29 mouse cellular contexts compared by ENCODE assay signal in genomic region chr11:68393897-68394490, GRCm38 (mm10). TPM values are rescaled to one million over a fixed set of nuclear protein-coding genes. Genes with fewer than 3 reads are reported as not detected.
DNase-seq lines count a peak whose midpoint lies in the region; ATAC-seq and TF ChIP-seq lines count a peak whose summit lies in the region.
"Had no signal": no experiment of that assay in that cellular context is flagged by ENCODE, and none has a peak within 500 bp of the region (broad histone marks: within the 10 kb centered on the region; RNA-seq: fewer than 3 reads in every experiment).

No protein-coding gene starts in this region.

- H3K36me3 ChIP-seq in kidney, embryonic 14.5 days (ENCODE audit: control insufficient read depth, insufficient read depth, low read length): no peaks in the 10 kb centered on the region
- H3K36me3 ChIP-seq: hindbrain, embryonic 13.5 days; lung, embryonic 15.5 days; midbrain, embryonic 13.5 days; neural tube, embryonic 13.5 days; stomach, embryonic 15.5 days had no signal

- 0 out of 2 replicates have a peak, but pooled peaks cover 4% of the 10 kb centered on the region for H3K4me1 ChIP-seq in kidney, embryonic 14.5 days (ENCODE audit: control insufficient read depth, insufficient read depth, low read length)

- H3K9ac ChIP-seq in kidney, embryonic 14.5 days (ENCODE audit: low read depth, low read length): no peak overlapping the region
- H3K9ac ChIP-seq: forebrain, embryonic 13.5 days; hindbrain, embryonic 13.5 days; lung, embryonic 15.5 days; midbrain, embryonic 13.5 days; neural tube, embryonic 13.5 days; stomach, embryonic 15.5 days had no signal

- ATAC-seq in kidney, embryonic 14.5 days (ENCODE audit: low FRiP score, low TSS enrichment): no peak
- ATAC-seq: CD4-positive, CD25-positive, alpha-beta regulatory T cell, adult 4 months; forebrain, embryonic 13.5 days; intestine, postnatal 0 days; midbrain, embryonic 13.5 days; Patski had no signal

- DNase-seq in kidney, adult 18-20 months: peak; percentile 67
- DNase-seq in retina, postnatal 1 day: peak; percentile 20
- DNase-seq in retina, embryonic 14.5 days (ENCODE audit: low spot score): no peak
- peak; percentile 95 for DNase-seq in ZHBTc4 (ENCODE audit: low read depth, low spot score)
- DNase-seq in kidney, postnatal 36 days: peak; percentile 76 to 77
- no peak for DNase-seq in left cerebral cortex, adult 2 months (ENCODE audit: extremely low spot score in 1 of 2, low spot score in 2 of 2)
- DNase-seq in frontal cortex, postnatal 25 days (ENCODE audit: low spot score in 2 of 2): no peak
- DNase-seq: adrenal gland, postnatal 25 days; cerebellum, adult 11-12 months; cerebellum, postnatal 36 days; gastrocnemius, postnatal 25 days; heart, adult 11 months; heart, postnatal 36 days; liver; lung, postnatal 36 days; right cerebral cortex, postnatal 14 days had no signal

- 51% methylated on average over 2 of the region's 2 CpGs for WGBS in kidney, embryonic 14.5 days

- H3K27ac ChIP-seq in kidney, embryonic 14.5 days (ENCODE audit: low read depth, low read length): no peak overlapping the region
- no peak overlapping the region for H3K27ac ChIP-seq in left cerebral cortex, adult 2 months
- H3K27ac ChIP-seq: forebrain, embryonic 13.5 days; hindbrain, embryonic 13.5 days; lung, embryonic 15.5 days; midbrain, embryonic 13.5 days; neural tube, embryonic 13.5 days; stomach, embryonic 15.5 days had no signal

- no peak overlapping the region for H3K4me2 ChIP-seq in kidney, embryonic 14.5 days (replicated peaks; ENCODE audit: low read depth, low read length)
- H3K4me2 ChIP-seq: forebrain, embryonic 13.5 days; heart, embryonic 11.5 days; hindbrain, embryonic 13.5 days; lung, embryonic 15.5 days; midbrain, embryonic 13.5 days; neural tube, embryonic 13.5 days; stomach, embryonic 15.5 days had no signal

- no peak overlapping the region for H3K4me3 ChIP-seq in kidney, embryonic 14.5 days (ENCODE audit: low read length)
- H3K4me3 ChIP-seq in left cerebral cortex, adult 2 months: no peak overlapping the region
- H3K4me3 ChIP-seq: forebrain, embryonic 13.5 days; hindbrain, embryonic 13.5 days; lung, embryonic 15.5 days; midbrain, embryonic 13.5 days; neural tube, embryonic 13.5 days; stomach, embryonic 15.5 days had no signal

- H3K9me3 ChIP-seq in kidney, embryonic 14.5 days (ENCODE audit: control insufficient read depth, low read length): no peaks in the 10 kb centered on the region
- H3K9me3 ChIP-seq: forebrain, embryonic 13.5 days; hindbrain, embryonic 13.5 days; lung, embryonic 15.5 days; midbrain, embryonic 13.5 days; neural tube, embryonic 13.5 days; stomach, embryonic 15.5 days had no signal

- H3K27me3 ChIP-seq in kidney, embryonic 14.5 days (ENCODE audit: control insufficient read depth, insufficient read depth, low read length): peaks cover 60% of the 10 kb centered on the region
- H3K27me3 ChIP-seq: Patski had no signal

- intact Hi-C loops in left cerebral cortex, adult 2 months (cut with DNase I): no loop called here

- no peak for TF ChIP-seq CTCF in left cerebral cortex, adult 2 months (IDR thresholded peaks at IDR 0.05)

RNA-seq across cellular contexts. Expression of gene Ntn1, which starts 6.6 kb away (rescaled TPM):
- 8.5 and 10.2 TPM in 2 replicates for polyA plus RNA-seq in kidney, embryonic 14.5 days (2014; fragmentation: Nextera tagmentation; extraction: Ambion mirVana)
- total RNA-seq in left cerebral cortex, adult 2 months (2021): 1 to 10 TPM; 6.0 to 7.4 TPM
- total RNA-seq: megakaryocyte, adult 5-6 weeks; MEL had no signal

RNA-seq across cellular contexts. Expression of gene Pik3r5, which starts 37.9 kb away (rescaled TPM):
- 0.41 and 1.5 TPM in 2 replicates for polyA plus RNA-seq in kidney, embryonic 14.5 days (2014; fragmentation: Nextera tagmentation; extraction: Ambion mirVana)
- total RNA-seq in left cerebral cortex, adult 2 months (2021): 1 to 10 TPM; 2.6 to 2.9 TPM

Comparison
In these comparisons a context has a peak if more than half of its experiments do, and no peak if none do; other contexts are left out.
1. DNase-seq: peak in kidney, adult 18-20 months (single experiment), retina, postnatal 1 day (single experiment), ZHBTc4 (single experiment) and kidney, postnatal 36 days (2 of 2); none in retina, embryonic 14.5 days (single experiment), left cerebral cortex, adult 2 months (0 of 2) and frontal cortex, postnatal 25 days (0 of 2).